Mouse (Mus musculus) liver, adult (tissue): Measurements from ENCODE around the gene Padi4.

Experiments used
- GATA4 ChIP-seq: IDR thresholded peaks from 2 replicates; pipeline ENCODE4 v1.6.1; 2014; ENCODE audit warnings: mild to moderate bottlenecking, low read length; ENCODE audit not compliant: insufficient replicate concordance

Padi4 gene

GRCm38 (mm10) chr4:140796786-140797185, 22.8 kb upstream of the Padi4 start:
- TF ChIP-seq GATA4 = no peak

- no peak for TF ChIP-seq GATA4
Measured at GRCm38 (mm10) chr4:140794678-140795077, 20.6 kb upstream of the Padi4 start.

DNA sequence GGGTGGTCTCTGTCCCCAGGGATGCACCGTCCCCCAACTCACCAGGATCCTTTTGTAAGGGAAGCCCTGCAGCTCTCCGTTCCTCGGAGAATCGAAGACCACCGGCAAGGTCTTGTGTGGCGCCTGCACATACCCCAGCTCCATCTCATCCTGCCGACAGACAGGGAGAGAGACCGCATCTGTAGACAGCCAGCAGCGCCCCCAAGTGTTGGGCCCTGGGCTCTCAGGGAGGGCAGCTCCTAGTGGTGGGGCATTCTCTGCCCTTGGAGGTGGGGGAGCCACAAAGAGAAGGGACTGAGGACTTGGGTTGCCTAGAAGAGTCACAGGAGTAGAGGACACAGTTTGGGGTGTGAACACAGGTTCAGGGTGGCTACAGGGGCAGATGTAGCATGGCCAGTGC, 19.8 kb upstream of the Padi4 start:
- no peak for TF ChIP-seq GATA4

- TF ChIP-seq GATA4 = no peak
Measured at GRCm38 (mm10) chr4:140792584-140792983, 18.5 kb upstream of the Padi4 start.

GRCm38 (mm10) chr4:140791071-140791470, 17.0 kb upstream of the Padi4 start:
- TF ChIP-seq GATA4 = no peak

DNA sequence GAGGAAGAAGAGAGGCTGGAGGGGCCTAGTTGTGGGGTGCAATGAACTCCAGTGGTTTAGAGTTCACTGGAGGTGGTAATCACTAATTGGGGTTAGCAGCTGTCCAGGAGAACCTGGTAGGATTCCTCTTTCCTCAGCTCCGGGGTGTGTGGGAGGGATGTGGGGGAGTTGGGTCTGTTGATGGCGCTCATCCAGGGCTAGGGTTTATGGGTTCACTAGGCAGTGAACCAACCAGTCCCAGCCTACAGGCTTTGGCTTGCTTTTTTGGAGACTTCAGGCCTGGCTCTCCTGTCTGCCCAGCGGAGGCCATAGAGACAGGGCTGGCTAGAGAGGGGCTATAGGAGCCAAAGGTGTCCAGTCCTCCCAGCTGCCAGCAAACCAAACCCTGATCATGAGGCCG, 15.9 kb upstream of the Padi4 start:
- no peak for TF ChIP-seq GATA4

GRCm38 (mm10) chr4:140788983-140789382, 14.9 kb upstream of the Padi4 start:
- no peak for TF ChIP-seq GATA4

DNA sequence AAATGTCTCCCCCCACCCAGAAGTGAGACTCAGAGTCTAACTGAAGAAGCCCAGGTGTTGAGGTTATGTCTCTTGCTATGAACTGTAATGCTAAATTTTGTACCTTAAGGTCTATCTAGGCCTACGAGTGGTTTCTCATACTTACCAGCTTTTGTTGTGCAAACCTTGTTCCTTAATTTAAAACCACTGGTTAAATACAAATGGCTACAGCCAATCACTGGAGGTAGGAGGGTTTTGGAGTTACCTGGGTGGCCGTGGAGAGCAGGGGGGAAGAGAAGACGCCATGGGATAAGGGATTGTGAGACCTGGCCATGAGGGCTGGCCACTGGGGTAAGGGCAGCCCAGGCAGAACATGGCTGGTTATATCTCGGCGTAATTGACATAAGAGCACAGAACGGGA, 14.2 kb upstream of the Padi4 start:
- TF ChIP-seq GATA4 = no peak

- peak; percentile 74; the same call in 1 of the 2 replicates for TF ChIP-seq GATA4
Measured at GRCm38 (mm10) chr4:140787414-140787813, 13.4 kb upstream of the Padi4 start.

- TF ChIP-seq GATA4 = no peak
Measured at GRCm38 (mm10) chr4:140785217-140785616, 11.2 kb upstream of the Padi4 start.

GRCm38 (mm10) chr4:140784292-140784945, 10.4 kb upstream of the Padi4 start:
- TF ChIP-seq GATA4 = no peak

- no peak for TF ChIP-seq GATA4
Measured at GRCm38 (mm10) chr4:140782821-140783220, 8.8 kb upstream of the Padi4 start.

DNA sequence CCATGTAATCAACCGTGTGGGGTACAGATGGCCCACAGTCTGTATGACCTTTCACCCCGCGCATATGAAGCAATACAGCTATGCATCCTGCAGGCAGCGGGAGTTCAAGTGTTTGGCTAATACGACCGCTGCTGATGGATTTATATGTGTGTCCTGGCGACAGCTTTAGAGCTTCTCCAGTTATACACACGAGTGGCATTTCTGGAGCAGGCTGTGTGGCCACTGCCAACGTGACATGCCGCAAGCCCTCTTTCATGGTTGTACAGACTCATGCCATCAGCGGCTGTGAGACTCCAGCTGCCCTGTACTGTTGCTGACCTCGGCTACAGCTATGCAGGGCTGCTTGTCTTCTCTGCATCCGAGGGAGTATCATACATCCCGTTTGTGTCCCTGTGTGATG, 6.5 kb upstream of the Padi4 start:
- no peak for TF ChIP-seq GATA4

- TF ChIP-seq GATA4 = no peak; the same call in 1 of the 2 replicates
Measured at GRCm38 (mm10) chr4:140779803-140780397, 5.9 kb upstream of the Padi4 start.

- no peak for TF ChIP-seq GATA4
Measured at GRCm38 (mm10) chr4:140776623-140777022, 2.6 kb upstream of the Padi4 start.

GRCm38 (mm10) chr4:140775876-140776275, 1.8 kb upstream of the Padi4 start:
- no peak for TF ChIP-seq GATA4

DNA sequence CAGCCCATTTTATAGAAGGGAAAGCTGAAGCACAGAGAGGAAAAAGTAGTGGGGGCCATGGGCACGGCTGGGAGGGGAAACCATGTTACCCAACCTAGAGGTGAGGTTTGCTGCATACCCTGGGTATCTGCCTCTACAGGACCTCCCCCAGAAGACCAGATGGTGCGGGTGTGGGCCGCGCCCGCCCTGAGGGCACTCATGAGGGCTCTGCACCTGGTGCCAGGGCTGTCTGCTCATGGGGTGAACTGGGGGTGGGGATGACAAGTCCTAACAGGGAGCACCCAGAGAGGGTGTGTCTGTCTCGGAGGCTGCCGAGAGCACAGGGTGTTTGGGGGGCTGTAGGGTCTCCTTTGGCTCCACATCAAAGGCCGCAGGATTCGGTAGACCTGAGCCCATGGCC, 857 bp upstream of the Padi4 start:
- TF ChIP-seq GATA4 = no peak
